Mouse (Mus musculus): ENCODE results near the gene Rac2.

- no peak for TF ChIP-seq POLR2A (IDR thresholded peaks at IDR 0.05; ENCODE audit: insufficient read depth, low read depth, low read length)
- no peak for TF ChIP-seq CTCF (IDR thresholded peaks at IDR 0.05; ENCODE audit: insufficient read depth, low read depth, low read length)
Measured at GRCm38 (mm10) chr15:78588900-78589299, 16.3 kb upstream of the Rac2 start.
